Mouse (Mus musculus) urinary bladder, postnatal 4 days (tissue): ENCODE results near the gene Ccnjl.

ENCODE experiments used
- DNase-seq, 2 experiments: peaks; one replicate each; pipeline ENCODE4 v3.0.0; 2021 to 2022; ENCODE audit warnings: low spot score in 2 of 2

The Ccnjl gene

GRCm38 (mm10) chr11:43528683-43529499, at the start of gene Ccnjl:
TSS of gene Ccnjl (plus strand) at chr11:43528784.
- DNase-seq, result peak; percentile 65 to 69

- DNase-seq, result no peak
Measured at GRCm38 (mm10) chr11:43479376-43479775, 49.2 kb upstream of the Ccnjl start.

GRCm38 (mm10) chr11:43480561-43480960, 48.0 kb upstream of the Ccnjl start:
- no peak for DNase-seq

GRCm38 (mm10) chr11:43481672-43482522, 46.7 kb upstream of the Ccnjl start:
- no peak for DNase-seq

GRCm38 (mm10) chr11:43483122-43483792, 45.3 kb upstream of the Ccnjl start:
- DNase-seq, result peak in 1 of 2 experiments; percentile 48

GRCm38 (mm10) chr11:43484057-43484456, 44.5 kb upstream of the Ccnjl start:
- no peak for DNase-seq

- no peak for DNase-seq
Measured at GRCm38 (mm10) chr11:43484652-43485051, 43.9 kb upstream of the Ccnjl start.

GRCm38 (mm10) chr11:43485855-43486254, 42.7 kb upstream of the Ccnjl start:
- DNase-seq, result no peak

DNA sequence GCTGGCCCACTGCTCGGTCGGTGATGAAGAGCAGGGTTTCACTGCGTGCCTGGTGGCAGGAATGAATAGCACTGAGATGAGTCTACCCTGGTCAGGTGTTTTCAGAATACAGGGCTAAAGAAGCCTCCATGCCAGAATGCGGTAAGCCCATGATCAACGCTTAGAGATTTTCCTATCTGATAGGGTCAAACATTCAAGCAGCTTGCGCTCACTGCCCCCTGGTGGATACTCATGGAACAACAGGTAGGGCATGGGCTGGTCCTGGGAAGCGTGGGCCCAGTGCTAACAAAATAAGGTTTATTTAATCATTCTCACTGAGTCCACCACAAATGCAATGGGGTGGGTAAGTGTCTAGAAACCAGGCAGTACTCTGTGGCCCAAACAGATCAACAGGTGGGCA, 35.9 kb upstream of the Ccnjl start:
- DNase-seq, result peak; percentile 45 to 84

- peak in 1 of 2 experiments; percentile 59 for DNase-seq
Measured at GRCm38 (mm10) chr11:43493815-43494409, 34.7 kb upstream of the Ccnjl start.

DNA sequence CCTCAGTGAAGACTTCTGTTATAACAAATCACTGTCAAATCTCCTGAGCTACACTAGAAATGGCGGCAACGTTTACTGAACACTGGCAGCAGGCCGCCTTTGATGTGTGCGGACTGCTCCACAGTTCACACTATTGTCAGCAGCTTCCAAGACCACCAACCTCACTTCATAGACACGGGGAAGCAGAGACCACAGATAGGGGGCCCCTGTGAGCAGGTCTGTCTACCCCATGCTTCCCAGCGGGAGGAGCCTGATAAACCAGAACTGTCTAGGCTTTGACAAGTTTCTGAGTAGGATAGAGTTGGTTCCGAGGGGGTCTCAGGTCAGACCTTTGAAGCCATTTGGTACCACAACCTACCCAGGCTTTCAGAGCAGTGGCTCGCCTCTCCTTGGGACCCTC, 33.5 kb upstream of the Ccnjl start:
- DNase-seq, result no peak

DNA sequence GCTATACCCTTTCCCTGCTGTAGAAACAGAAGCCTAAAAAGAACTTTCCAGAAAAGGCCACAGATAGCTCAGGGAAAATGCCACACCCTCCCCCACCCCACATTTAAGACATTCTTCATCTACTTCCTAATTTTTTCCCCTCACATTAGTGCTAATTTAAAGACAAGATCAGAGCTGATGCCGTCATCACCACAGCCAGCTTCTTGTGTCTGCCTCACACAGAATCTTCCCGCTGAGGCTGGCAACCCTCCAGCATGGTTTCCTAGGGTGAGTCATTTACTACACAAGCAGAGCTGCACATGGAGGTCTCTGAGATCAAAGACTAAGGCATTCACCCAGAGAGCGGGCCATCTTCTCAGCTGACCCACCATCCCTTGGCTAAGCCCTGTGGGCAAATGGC, 33.1 kb upstream of the Ccnjl start:
- DNase-seq, result peak in 1 of 2 experiments; percentile 38

DNA sequence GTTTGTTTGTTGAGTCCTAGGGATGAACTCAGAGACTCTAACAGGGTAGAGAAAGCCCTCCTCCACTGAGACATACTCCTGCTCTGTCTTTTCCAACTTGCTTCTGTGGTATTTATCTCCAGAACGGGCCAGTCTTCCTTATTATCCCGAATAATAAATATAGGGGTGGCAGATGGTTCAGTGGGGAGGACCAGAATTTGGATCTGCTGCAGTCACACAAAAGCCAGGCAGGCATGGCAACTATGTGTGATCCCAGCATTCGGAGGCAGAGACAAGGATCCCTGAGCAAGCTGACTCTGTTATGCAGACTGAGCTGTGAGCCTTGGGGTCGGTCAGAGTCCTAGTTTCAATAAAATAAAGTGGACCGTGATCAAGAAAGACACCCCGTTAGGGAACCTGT, 27.3 kb upstream of the Ccnjl start:
- no peak for DNase-seq

DNA sequence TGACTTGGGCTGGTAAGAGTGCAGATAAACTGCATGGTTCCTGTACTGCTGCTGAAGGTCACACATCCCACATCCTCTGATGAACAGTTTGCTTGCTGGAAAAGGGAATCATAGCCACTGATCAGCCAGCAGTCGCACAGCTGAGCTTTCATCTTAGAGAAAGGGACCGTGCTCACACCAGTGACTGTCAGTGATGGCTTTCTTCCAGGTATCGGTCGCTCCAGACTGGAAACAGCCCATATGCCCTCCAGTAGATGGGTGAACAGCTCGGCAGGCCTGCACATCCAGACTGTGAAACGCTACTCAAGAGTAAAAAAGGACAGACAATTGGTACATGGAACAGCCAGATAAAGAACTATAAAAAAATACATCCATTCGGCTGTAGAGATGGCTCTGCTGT, 23.4 kb upstream of the Ccnjl start:
- no peak for DNase-seq

- DNase-seq, result no peak
Measured at GRCm38 (mm10) chr11:43507976-43508375, 20.6 kb upstream of the Ccnjl start.

- DNase-seq, result no peak
Measured at GRCm38 (mm10) chr11:43509878-43510277, 18.7 kb upstream of the Ccnjl start.

DNA sequence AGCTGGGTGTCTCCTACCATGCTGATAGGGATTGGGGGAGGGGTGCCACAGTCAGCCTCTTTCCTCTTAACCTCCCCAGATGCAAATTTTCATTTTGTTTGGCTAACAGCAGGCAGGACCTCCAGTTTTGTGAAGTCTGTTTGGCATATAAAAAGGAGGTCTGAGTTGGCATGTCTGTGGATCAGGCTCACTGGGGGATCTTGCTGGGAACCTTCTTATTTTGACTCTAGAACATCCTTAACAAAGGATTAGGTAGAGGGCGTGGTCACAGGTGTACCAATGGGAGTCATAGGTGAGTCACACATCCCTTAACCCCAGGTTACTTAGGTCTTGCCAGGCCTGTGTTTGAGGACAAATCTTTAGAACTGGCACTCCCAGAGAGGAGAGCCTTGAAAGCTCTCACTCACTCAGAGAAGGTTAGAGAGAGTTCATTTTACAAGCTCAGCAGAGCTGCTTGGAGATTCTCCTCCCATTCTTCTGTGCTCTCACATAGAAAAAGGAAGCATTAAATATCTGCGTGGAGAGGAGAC, 15.9 kb upstream of the Ccnjl start:
- no peak for DNase-seq

GRCm38 (mm10) chr11:43516344-43517021, 12.1 kb upstream of the Ccnjl start:
- no peak for DNase-seq

DNA sequence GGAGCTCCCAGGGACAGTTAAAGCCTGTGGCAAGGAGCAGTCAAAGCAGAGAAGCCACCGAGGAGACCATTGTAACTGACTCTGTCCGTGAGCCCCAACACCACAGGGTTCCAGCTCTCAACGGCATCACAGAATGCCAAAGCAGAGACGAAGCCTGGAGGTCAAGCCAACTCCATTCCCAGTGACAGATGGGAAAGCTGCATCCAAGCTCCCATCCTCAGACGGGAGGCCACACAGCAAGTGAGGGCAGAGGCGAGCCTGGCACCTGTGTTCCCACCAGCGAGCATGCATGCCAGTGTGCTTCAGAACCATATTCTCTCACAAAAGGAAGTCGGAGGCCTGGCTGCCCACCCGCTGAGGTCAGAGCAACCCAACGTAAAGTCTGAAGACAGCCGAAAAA, 10.9 kb upstream of the Ccnjl start:
- DNase-seq, result no peak

DNA sequence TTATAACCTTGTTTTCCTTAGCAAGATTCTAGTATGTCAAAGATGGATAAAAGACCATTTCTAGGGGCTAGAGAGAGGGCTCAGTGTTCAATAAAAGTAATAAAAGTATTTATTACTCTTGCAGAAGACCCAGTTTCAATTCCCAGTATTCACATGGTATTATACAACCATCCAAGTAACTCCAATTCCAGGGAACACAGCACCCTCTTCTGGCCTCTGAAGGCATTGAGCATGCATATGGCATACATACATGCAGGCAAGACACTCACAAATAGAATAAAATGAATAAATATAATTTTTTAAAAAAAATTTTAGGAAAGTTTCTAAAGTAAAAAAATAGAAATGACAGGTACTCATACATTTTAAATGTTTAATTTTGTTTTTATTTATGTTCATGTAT, 10.5 kb upstream of the Ccnjl start:
- no peak for DNase-seq

GRCm38 (mm10) chr11:43518821-43519220, 9.8 kb upstream of the Ccnjl start:
- no peak for DNase-seq
